Mouse (Mus musculus): ENCODE data around the gene Myo16. TPM values are rescaled to one million over a fixed set of nuclear protein-coding genes. Genes with fewer than 3 reads are reported as not detected.

Gene Myo16
- polyA plus RNA-seq, 1 experiment from 2014 or later: 0.70 TPM

GRCm38 (mm10) chr8:10640176-10640810, 486.6 kb downstream of the Myo16 start:
- no peaks in the 10 kb centered on the region for H3K9me3 ChIP-seq (ENCODE audit: low read depth, low read length)
- 57% methylated on average over 9 of the region's 9 CpGs for WGBS
- H3K27me3 ChIP-seq (ENCODE audit: insufficient read depth, low read length): no peaks in the 10 kb centered on the region
- no peak overlapping the region for H3K4me2 ChIP-seq
- H3K4me1 ChIP-seq (ENCODE audit: insufficient read depth): no peaks in the 10 kb centered on the region
- no peak overlapping the region for H3K27ac ChIP-seq (ENCODE audit: low read depth)
- no peak overlapping the region for H3K9ac ChIP-seq
- ATAC-seq (ENCODE audit: insufficient read depth) (no peak), DNase-seq (no peak)
- H3K4me3 ChIP-seq (ENCODE audit: low read depth, low read length): no peak overlapping the region
- TF ChIP-seq CTCF (IDR thresholded peaks at IDR 0.05; ENCODE audit: low read depth): no peak
- H3K36me3 ChIP-seq (ENCODE audit: insufficient read depth): no peaks in the 10 kb centered on the region

DNA sequence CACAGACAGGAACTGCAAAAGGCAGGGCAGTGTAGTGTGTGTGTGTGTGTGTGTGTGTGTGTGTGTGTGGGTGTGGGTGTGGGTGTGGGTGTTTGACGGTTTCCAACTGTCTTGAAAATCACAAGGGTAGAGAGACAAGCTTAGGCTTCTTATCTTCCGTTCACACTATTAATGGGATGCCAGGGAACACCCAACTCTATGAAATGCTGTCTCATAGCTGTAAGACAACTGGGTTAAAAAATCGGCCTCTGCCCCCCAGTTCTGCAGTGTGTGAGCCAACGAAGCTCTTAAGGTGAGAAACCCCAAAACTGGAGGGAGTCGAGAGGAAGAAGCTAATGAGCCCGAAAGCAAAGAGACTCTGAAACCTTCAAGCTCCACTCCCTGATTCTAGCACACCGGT, 487.1 kb downstream of the Myo16 start:
- WGBS: 47% methylated on average over 7 of the region's 7 CpGs
- Histone ChIP-seq H3K9me3 (ENCODE audit: low read depth, low read length) (no peaks in the 10 kb centered on the region), H3K4me3 (ENCODE audit: low read depth, low read length) (no peak overlapping the region), H3K4me1 (ENCODE audit: insufficient read depth) (no peaks in the 10 kb centered on the region), H3K9ac (no peak overlapping the region), H3K27ac (ENCODE audit: low read depth) (no peak overlapping the region), H3K27me3 (ENCODE audit: insufficient read depth, low read length) (no peaks in the 10 kb centered on the region), H3K36me3 (ENCODE audit: insufficient read depth) (no peaks in the 10 kb centered on the region), H3K4me2 (no peak overlapping the region)
- no peak for TF ChIP-seq CTCF (IDR thresholded peaks at IDR 0.05; ENCODE audit: low read depth)
- DNase-seq (no peak), ATAC-seq (ENCODE audit: insufficient read depth) (no peak)

GRCm38 (mm10) chr8:10641343-10641742, 487.6 kb downstream of the Myo16 start:
- no peak overlapping the region for H3K4me2 ChIP-seq
- H3K4me1 ChIP-seq (ENCODE audit: insufficient read depth): no peaks in the 10 kb centered on the region
- ATAC-seq (ENCODE audit: insufficient read depth) (no peak), DNase-seq (no peak)
- H3K27me3 ChIP-seq (ENCODE audit: insufficient read depth, low read length): no peaks in the 10 kb centered on the region
- no peak for TF ChIP-seq CTCF (IDR thresholded peaks at IDR 0.05; ENCODE audit: low read depth)
- no peak overlapping the region for H3K9ac ChIP-seq
- H3K27ac ChIP-seq (ENCODE audit: low read depth): no peak overlapping the region
- no peaks in the 10 kb centered on the region for H3K9me3 ChIP-seq (ENCODE audit: low read depth, low read length)
- H3K36me3 ChIP-seq (ENCODE audit: insufficient read depth): no peaks in the 10 kb centered on the region
- no peak overlapping the region for H3K4me3 ChIP-seq (ENCODE audit: low read depth, low read length)

DNA sequence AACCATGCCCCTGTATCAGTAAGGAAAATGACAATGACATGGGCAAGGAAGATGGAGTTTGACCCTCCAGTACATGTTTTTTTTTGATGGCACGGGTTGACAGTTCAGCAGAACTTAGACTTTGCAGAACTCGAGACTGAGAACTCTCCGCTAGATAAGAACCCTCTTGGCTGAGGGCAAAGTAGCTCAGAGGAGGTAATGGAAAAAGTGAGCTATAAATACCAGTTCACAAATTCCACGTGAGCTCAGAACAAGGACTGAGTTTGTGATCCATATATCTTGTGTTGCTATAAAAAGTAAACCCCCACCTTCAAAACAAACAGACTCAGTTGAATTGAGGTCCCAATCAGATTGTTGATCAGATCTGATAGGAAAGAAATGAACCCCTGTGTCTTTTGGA, 489.5 kb downstream of the Myo16 start:
- no peak for TF ChIP-seq CTCF (IDR thresholded peaks at IDR 0.05; ENCODE audit: low read depth)
- Histone ChIP-seq H3K9ac (no peak overlapping the region), H3K27ac (ENCODE audit: low read depth) (no peak overlapping the region), H3K4me1 (ENCODE audit: insufficient read depth) (no peaks in the 10 kb centered on the region), H3K4me2 (no peak overlapping the region), H3K36me3 (ENCODE audit: insufficient read depth) (no peaks in the 10 kb centered on the region), H3K9me3 (ENCODE audit: low read depth, low read length) (no peaks in the 10 kb centered on the region), H3K4me3 (ENCODE audit: low read depth, low read length) (no peak overlapping the region), H3K27me3 (ENCODE audit: insufficient read depth, low read length) (no peaks in the 10 kb centered on the region)
- 68% methylated on average over 4 of the region's 4 CpGs for WGBS
- ATAC-seq (ENCODE audit: insufficient read depth): no peak
- DNase-seq: no peak

DNA sequence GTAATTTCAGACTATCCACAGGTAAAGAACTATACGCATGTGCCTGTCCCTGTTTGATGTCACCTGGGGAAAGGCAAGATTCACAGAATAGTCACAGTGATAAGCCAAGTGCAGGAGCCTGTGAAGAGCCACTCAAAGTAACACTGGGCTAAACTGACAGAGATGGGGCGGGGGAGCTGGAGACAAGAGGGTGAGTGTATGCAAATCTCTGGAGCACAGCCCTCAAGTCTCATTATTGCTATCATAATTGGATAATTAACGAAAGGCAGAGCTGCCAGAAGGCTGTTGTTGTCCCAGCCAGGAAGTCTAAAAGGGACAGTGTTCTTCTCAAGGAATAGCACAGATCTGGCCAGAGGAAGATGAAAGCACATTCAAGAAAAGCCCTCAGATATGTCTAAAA, 490.8 kb downstream of the Myo16 start:
- DNase-seq: no peak
- TF ChIP-seq CTCF (IDR thresholded peaks at IDR 0.05; ENCODE audit: low read depth): no peak
- 58% methylated on average over 3 of the region's 3 CpGs for WGBS

DNA sequence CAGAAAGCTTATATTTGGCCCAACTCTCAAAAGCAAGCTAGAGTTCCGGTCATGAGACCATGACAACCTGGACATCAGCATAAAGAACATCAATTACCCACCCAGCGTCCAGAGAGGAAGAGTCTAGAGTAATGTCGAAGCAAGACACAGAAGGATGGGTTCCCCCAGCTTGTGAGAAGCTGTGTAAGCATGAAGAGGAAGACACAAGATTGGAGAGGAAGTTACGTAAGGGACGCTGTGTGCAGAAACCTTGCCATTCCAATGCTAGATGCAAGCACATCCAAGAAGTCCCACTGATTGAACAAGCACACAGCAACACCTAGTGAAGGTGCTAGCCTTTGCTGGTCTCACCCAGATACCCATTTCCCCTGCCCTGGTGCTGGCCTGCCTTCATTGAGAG, 492.0 kb downstream of the Myo16 start:
- H3K36me3 ChIP-seq (ENCODE audit: insufficient read depth): no peaks in the 10 kb centered on the region
- no peaks in the 10 kb centered on the region for H3K9me3 ChIP-seq (ENCODE audit: low read depth, low read length)
- DNase-seq (no peak), ATAC-seq (ENCODE audit: insufficient read depth) (no peak)
- H3K4me2 ChIP-seq: no peak overlapping the region
- H3K4me1 ChIP-seq (ENCODE audit: insufficient read depth): no peaks in the 10 kb centered on the region
- 89% methylated on average over 5 of the region's 5 CpGs for WGBS
- no peak overlapping the region for H3K9ac ChIP-seq
- H3K27me3 ChIP-seq (ENCODE audit: insufficient read depth, low read length): no peaks in the 10 kb centered on the region
- H3K4me3 ChIP-seq (ENCODE audit: low read depth, low read length): no peak overlapping the region
- no peak overlapping the region for H3K27ac ChIP-seq (ENCODE audit: low read depth)
- TF ChIP-seq CTCF (IDR thresholded peaks at IDR 0.05; ENCODE audit: low read depth): no peak

More for the DNA sequence above, 490.8 kb downstream of the Myo16 start:
- H3K36me3 ChIP-seq (ENCODE audit: insufficient read depth): no peaks in the 10 kb centered on the region
- H3K4me2 ChIP-seq: no peak overlapping the region
- no peaks in the 10 kb centered on the region for H3K27me3 ChIP-seq (ENCODE audit: insufficient read depth, low read length)
- no peak overlapping the region for H3K9ac ChIP-seq
- H3K9me3 ChIP-seq (ENCODE audit: low read depth, low read length): no peaks in the 10 kb centered on the region
- no peak for ATAC-seq (ENCODE audit: insufficient read depth)
- no peaks in the 10 kb centered on the region for H3K4me1 ChIP-seq (ENCODE audit: insufficient read depth)
- no peak overlapping the region for H3K4me3 ChIP-seq (ENCODE audit: low read depth, low read length)
- no peak overlapping the region for H3K27ac ChIP-seq (ENCODE audit: low read depth)

GRCm38 (mm10) chr8:10646485-10646884, 492.8 kb downstream of the Myo16 start:
- no peaks in the 10 kb centered on the region for H3K27me3 ChIP-seq (ENCODE audit: insufficient read depth, low read length)
- no peaks in the 10 kb centered on the region for H3K36me3 ChIP-seq (ENCODE audit: insufficient read depth)
- H3K27ac ChIP-seq (ENCODE audit: low read depth): no peak overlapping the region
- no peaks in the 10 kb centered on the region for H3K9me3 ChIP-seq (ENCODE audit: low read depth, low read length)
- DNase-seq (peak; percentile 47), ATAC-seq (ENCODE audit: insufficient read depth) (no peak)
- H3K9ac ChIP-seq: no peak overlapping the region
- H3K4me1 ChIP-seq (ENCODE audit: insufficient read depth): no peaks in the 10 kb centered on the region
- no peak overlapping the region for H3K4me2 ChIP-seq
- no peak for TF ChIP-seq CTCF (IDR thresholded peaks at IDR 0.05; ENCODE audit: low read depth)
- WGBS: 37% methylated on average over 10 of the region's 10 CpGs
- no peak overlapping the region for H3K4me3 ChIP-seq (ENCODE audit: low read depth, low read length)
